Mouse (Mus musculus): Measurements from ENCODE around the gene Adam12. TPM values are rescaled to one million over a fixed set of nuclear protein-coding genes. Genes with fewer than 3 reads are reported as not detected.
A peak's percentile ranks its signal among the peaks of the same experiment; 100 is the strongest.

Adam12 gene
- polyA plus RNA-seq (2012; rRNA removed): 3.2 and 3.6 TPM in 2 replicates

- DNase-seq (ENCODE audit: extremely low spot score in 1 of 2, low spot score in 1 of 2): no peak
Measured at GRCm38 (mm10) chr7:134231378-134232346, at the start of gene Adam12. TSS of gene Adam12 (minus strand) at chr7:134232146.

- no peak for DNase-seq (ENCODE audit: extremely low spot score in 1 of 2, low spot score in 1 of 2)
Measured at GRCm38 (mm10) chr7:134272956-134273355, 41.0 kb upstream of the Adam12 start.

- DNase-seq (ENCODE audit: extremely low spot score in 1 of 2, low spot score in 1 of 2): no peak
Measured at GRCm38 (mm10) chr7:134272421-134272820, 40.5 kb upstream of the Adam12 start.

GRCm38 (mm10) chr7:134265783-134266182, 33.8 kb upstream of the Adam12 start:
- no peak for DNase-seq (ENCODE audit: extremely low spot score in 1 of 2, low spot score in 1 of 2)

- peak; percentile 10 to 84 for DNase-seq (ENCODE audit: extremely low spot score in 1 of 2, low spot score in 1 of 2)
Measured at GRCm38 (mm10) chr7:134263146-134263906, 31.4 kb upstream of the Adam12 start.

- DNase-seq (ENCODE audit: extremely low spot score in 1 of 2, low spot score in 1 of 2): peak in 1 of 2 experiments; percentile 26
Measured at GRCm38 (mm10) chr7:134261003-134261701, 29.2 kb upstream of the Adam12 start.

- no peak for DNase-seq (ENCODE audit: extremely low spot score in 1 of 2, low spot score in 1 of 2)
Measured at GRCm38 (mm10) chr7:134250273-134250870, 18.4 kb upstream of the Adam12 start.

GRCm38 (mm10) chr7:134248041-134248440, 16.1 kb upstream of the Adam12 start:
- no peak for DNase-seq (ENCODE audit: extremely low spot score in 1 of 2, low spot score in 1 of 2)

GRCm38 (mm10) chr7:134246624-134247023, 14.7 kb upstream of the Adam12 start:
- no peak for DNase-seq (ENCODE audit: extremely low spot score in 1 of 2, low spot score in 1 of 2)

GRCm38 (mm10) chr7:134242773-134243172, 10.8 kb upstream of the Adam12 start:
- DNase-seq (ENCODE audit: extremely low spot score in 1 of 2, low spot score in 1 of 2): no peak

GRCm38 (mm10) chr7:134241212-134241611, 9.3 kb upstream of the Adam12 start:
- no peak for DNase-seq (ENCODE audit: extremely low spot score in 1 of 2, low spot score in 1 of 2)

- no peak for DNase-seq (ENCODE audit: extremely low spot score in 1 of 2, low spot score in 1 of 2)
Measured at GRCm38 (mm10) chr7:134240579-134240978, 8.6 kb upstream of the Adam12 start.

- no peak for DNase-seq (ENCODE audit: extremely low spot score in 1 of 2, low spot score in 1 of 2)
Measured at GRCm38 (mm10) chr7:134238863-134239262, 6.9 kb upstream of the Adam12 start.

GRCm38 (mm10) chr7:134237356-134237755, 5.4 kb upstream of the Adam12 start:
- no peak for DNase-seq (ENCODE audit: extremely low spot score in 1 of 2, low spot score in 1 of 2)

- no peak for DNase-seq (ENCODE audit: extremely low spot score in 1 of 2, low spot score in 1 of 2)
Measured at GRCm38 (mm10) chr7:134236727-134237126, 4.8 kb upstream of the Adam12 start.

- no peak for DNase-seq (ENCODE audit: extremely low spot score in 1 of 2, low spot score in 1 of 2)
Measured at GRCm38 (mm10) chr7:134235552-134235951, 3.6 kb upstream of the Adam12 start.

- no peak for DNase-seq (ENCODE audit: extremely low spot score in 1 of 2, low spot score in 1 of 2)
Measured at GRCm38 (mm10) chr7:134230708-134231107, 1.2 kb downstream of the Adam12 start.

- DNase-seq (ENCODE audit: extremely low spot score in 1 of 2, low spot score in 1 of 2): no peak
Measured at GRCm38 (mm10) chr7:134229899-134230298, 2.0 kb downstream of the Adam12 start.

GRCm38 (mm10) chr7:134227773-134228455, 4.0 kb downstream of the Adam12 start:
- no peak for DNase-seq (ENCODE audit: extremely low spot score in 1 of 2, low spot score in 1 of 2)

- no peak for DNase-seq (ENCODE audit: extremely low spot score in 1 of 2, low spot score in 1 of 2)
Measured at GRCm38 (mm10) chr7:134227101-134227500, 4.8 kb downstream of the Adam12 start.
